Mouse (Mus musculus) neural tube, embryonic 11.5 days (tissue): ENCODE measurements at regions not wholly inside any gene's neighbourhood (a gene's known extent, or its start where the extent isn't known, plus 50 kb on each side); places are given as distances from the start of the nearest gene placed in this dataset.
A peak's percentile ranks its signal among the peaks of the same experiment; 100 is the strongest.

Source experiments
- ATAC-seq: fragments of 200-750 bp; cut with Nextera tagmentation; 2 replicates; pipeline ENCODE4 v1.8.0; 2017; ENCODE audit warnings: moderate number of reproducible peaks, mild to moderate bottlenecking, moderate TSS enrichment, moderate library complexity; ENCODE audit not compliant: insufficient read depth, low FRiP score, low TSS enrichment
- DNase-seq: peaks from one replicate; pipeline ENCODE4 v3.0.0-alpha.2; 2015; ENCODE audit warnings: low spot score
- H3K27ac ChIP-seq: fragments of 300-500 bp; sonication (generic); 2 replicates; pipeline ENCODE4 v1.5.1; 2014; ENCODE audit warnings: low read depth, mild to moderate bottlenecking, low read length
- H3K27me3 ChIP-seq: fragments of 300-500 bp; sonication (generic); 2 replicates; pipeline ENCODE4 v1.6.1; 2014; ENCODE audit warnings: mild to moderate bottlenecking, low read length, mixed read lengths; ENCODE audit not compliant: control insufficient read depth, insufficient read depth
- H3K36me3 ChIP-seq: fragments of 300-500 bp; sonication (generic); 2 replicates; pipeline ENCODE4 v1.6.1; 2014; ENCODE audit warnings: mild to moderate bottlenecking, low read length, moderate library complexity, mixed read lengths; ENCODE audit not compliant: control insufficient read depth, insufficient read depth
- H3K4me1 ChIP-seq: fragments of 300-500 bp; sonication (generic); 2 replicates; pipeline ENCODE4 v1.6.1; 2014; ENCODE audit warnings: low read length, mixed read lengths; ENCODE audit not compliant: control insufficient read depth, insufficient read depth
- H3K4me2 ChIP-seq: fragments of 300-500 bp; sonication (generic); 2 replicates; pipeline ENCODE4 v1.6.1; 2014; ENCODE audit warnings: low read depth, mild to moderate bottlenecking, moderate library complexity
- H3K4me3 ChIP-seq: fragments of 300-500 bp; sonication (generic); 2 replicates; pipeline ENCODE4 v1.5.1; 2014; ENCODE audit warnings: low read depth, low read length
- H3K9ac ChIP-seq: fragments of 300-500 bp; sonication (generic); 2 replicates; pipeline ENCODE4 v1.6.1; 2014; ENCODE audit warnings: mild to moderate bottlenecking, low read length
- H3K9me3 ChIP-seq: fragments of 300-500 bp; sonication (generic); 2 replicates; pipeline ENCODE4 v1.6.1; 2016; ENCODE audit warnings: low read length; ENCODE audit not compliant: control insufficient read depth
- WGBS: fragments of 180-500 bp; shearing (Covaris S2); extraction: QIAGEN DNeasy Blood & Tissue Kit; methylation state at CpG from one replicate; pipeline ENCODE4 v1.1.7; 2014; 5-methylcytosine and 5-hydroxymethylcytosine counted together

- no peak overlapping the region for H3K4me2 ChIP-seq
- DNase-seq: no peak
- 82% methylated on average over 4 of the region's 4 CpGs for WGBS
- no peak overlapping the region for H3K4me3 ChIP-seq
- H3K4me1 ChIP-seq: no peaks in the 10 kb centered on the region
- H3K9me3 ChIP-seq: no peaks in the 10 kb centered on the region
- ATAC-seq: no peak
- no peaks in the 10 kb centered on the region for H3K27me3 ChIP-seq
- no peaks in the 10 kb centered on the region for H3K36me3 ChIP-seq
- no peak overlapping the region for H3K9ac ChIP-seq
- no peak overlapping the region for H3K27ac ChIP-seq
These were observed 217.7 kb downstream of the Lrfn2 start for GRCm38 (mm10) chr17:49149896-49150295.

- DNase-seq: no peak
- Histone ChIP-seq H3K4me1 (no peaks in the 10 kb centered on the region), H3K4me3 (no peak overlapping the region), H3K36me3 (no peaks in the 10 kb centered on the region), H3K27me3 (no peaks in the 10 kb centered on the region), H3K27ac (no peak overlapping the region), H3K9ac (no peak overlapping the region), H3K4me2 (no peak overlapping the region), H3K9me3 (no peaks in the 10 kb centered on the region)
- ATAC-seq: no peak
- 85% methylated on average over 3 of the region's 3 CpGs for WGBS
These were observed 218.8 kb downstream of the Lrfn2 start for GRCm38 (mm10) chr17:49150971-49151422.

GRCm38 (mm10) chr17:49153994-49154393, 221.8 kb downstream of the Lrfn2 start:
- no peaks in the 10 kb centered on the region for H3K9me3 ChIP-seq
- no peaks in the 10 kb centered on the region for H3K36me3 ChIP-seq
- DNase-seq: no peak
- WGBS: 87% methylated on average over 9 of the region's 9 CpGs
- no peak overlapping the region for H3K9ac ChIP-seq
- no peak overlapping the region for H3K4me2 ChIP-seq
- no peak overlapping the region for H3K27ac ChIP-seq
- no peak for ATAC-seq
- no peak overlapping the region for H3K4me3 ChIP-seq
- no peaks in the 10 kb centered on the region for H3K4me1 ChIP-seq
- no peaks in the 10 kb centered on the region for H3K27me3 ChIP-seq

- ATAC-seq: no peak
- H3K36me3 ChIP-seq: no peaks in the 10 kb centered on the region
- no peak overlapping the region for H3K9ac ChIP-seq
- no peak overlapping the region for H3K4me2 ChIP-seq
- no peak overlapping the region for H3K27ac ChIP-seq
- H3K27me3 ChIP-seq: no peaks in the 10 kb centered on the region
- H3K4me1 ChIP-seq: no peaks in the 10 kb centered on the region
- no peak overlapping the region for H3K4me3 ChIP-seq
- WGBS: 80% methylated on average over 9 of the region's 9 CpGs
- no peak for DNase-seq
- H3K9me3 ChIP-seq: no peaks in the 10 kb centered on the region
These were observed 222.9 kb downstream of the Lrfn2 start for GRCm38 (mm10) chr17:49155001-49155515.

- no peak overlapping the region for H3K9ac ChIP-seq
- H3K27ac ChIP-seq: no peak overlapping the region
- WGBS: 80% methylated on average over 2 of the region's 2 CpGs
- H3K36me3 ChIP-seq: no peaks in the 10 kb centered on the region
- H3K4me1 ChIP-seq: no peaks in the 10 kb centered on the region
- ATAC-seq: no peak
- H3K9me3 ChIP-seq: no peaks in the 10 kb centered on the region
- no peaks in the 10 kb centered on the region for H3K27me3 ChIP-seq
- H3K4me2 ChIP-seq: no peak overlapping the region
- DNase-seq: no peak
- no peak overlapping the region for H3K4me3 ChIP-seq
These were observed 225.4 kb downstream of the Lrfn2 start for GRCm38 (mm10) chr17:49157586-49157985.

- Histone ChIP-seq H3K9ac (no peak overlapping the region; the same call in 1 of the 2 replicates), H3K9me3 (no peaks in the 10 kb centered on the region), H3K4me1 (no peaks in the 10 kb centered on the region), H3K27me3 (0 out of 2 replicates have a peak, but pooled peaks cover 2% of the 10 kb centered on the region), H3K27ac (no peak overlapping the region), H3K4me3 (peak overlapping the region; percentile 30), H3K4me2 (peak overlapping the region; percentile 61), H3K36me3 (no peaks in the 10 kb centered on the region)
- no peak for ATAC-seq
- peak; percentile 27 for DNase-seq
- 5% methylated on average over 20 of the region's 20 CpGs for WGBS
These were observed 239.3 kb downstream of the Lrfn2 start for GRCm38 (mm10) chr17:49171252-49172047.

GRCm38 (mm10) chr17:49172052-49172799, 240.0 kb downstream of the Lrfn2 start:
- no peaks in the 10 kb centered on the region for H3K9me3 ChIP-seq
- WGBS: 8% methylated on average over 15 of the region's 15 CpGs
- H3K4me1 ChIP-seq: no peaks in the 10 kb centered on the region
- H3K27ac ChIP-seq: no peak overlapping the region
- H3K4me3 ChIP-seq: peak overlapping the region; percentile 30; the same call in 1 of the 2 replicates
- no peak overlapping the region; the same call in 1 of the 2 replicates for H3K9ac ChIP-seq
- H3K27me3 ChIP-seq: 0 out of 2 replicates have a peak, but pooled peaks cover 2% of the 10 kb centered on the region
- no peaks in the 10 kb centered on the region for H3K36me3 ChIP-seq
- ATAC-seq (peak; percentile 55; the same call in 1 of the 2 replicates), DNase-seq (peak; percentile 32)
- peak overlapping the region; percentile 61 for H3K4me2 ChIP-seq

GRCm38 (mm10) chr17:49172800-49173150, 240.6 kb downstream of the Lrfn2 start:
- Histone ChIP-seq H3K4me3 (no peak overlapping the region), H3K4me2 (no peak overlapping the region), H3K36me3 (no peaks in the 10 kb centered on the region), H3K27ac (no peak overlapping the region), H3K4me1 (no peaks in the 10 kb centered on the region; the same call in 1 of the 2 replicates), H3K9ac (no peak overlapping the region), H3K27me3 (0 out of 2 replicates have a peak, but pooled peaks cover 2% of the 10 kb centered on the region), H3K9me3 (no peaks in the 10 kb centered on the region)
- 51% methylated on average over 8 of the region's 8 CpGs for WGBS
- DNase-seq: peak; percentile 23
- ATAC-seq: no peak
